Mouse (Mus musculus): ENCODE results near the gene Gadd45g. TPM values are rescaled to one million over a fixed set of nuclear protein-coding genes. Genes with fewer than 3 reads are reported as not detected.
"Not testable (repeated sequence)": the region's sequence is repeated elsewhere in the genome, so short reads cannot be mapped to it uniquely, and the experiment has no call there.

The Gadd45g gene
- total RNA-seq, 2 experiments from 2014 or later, result 16.4 to 19.1 TPM

DNA sequence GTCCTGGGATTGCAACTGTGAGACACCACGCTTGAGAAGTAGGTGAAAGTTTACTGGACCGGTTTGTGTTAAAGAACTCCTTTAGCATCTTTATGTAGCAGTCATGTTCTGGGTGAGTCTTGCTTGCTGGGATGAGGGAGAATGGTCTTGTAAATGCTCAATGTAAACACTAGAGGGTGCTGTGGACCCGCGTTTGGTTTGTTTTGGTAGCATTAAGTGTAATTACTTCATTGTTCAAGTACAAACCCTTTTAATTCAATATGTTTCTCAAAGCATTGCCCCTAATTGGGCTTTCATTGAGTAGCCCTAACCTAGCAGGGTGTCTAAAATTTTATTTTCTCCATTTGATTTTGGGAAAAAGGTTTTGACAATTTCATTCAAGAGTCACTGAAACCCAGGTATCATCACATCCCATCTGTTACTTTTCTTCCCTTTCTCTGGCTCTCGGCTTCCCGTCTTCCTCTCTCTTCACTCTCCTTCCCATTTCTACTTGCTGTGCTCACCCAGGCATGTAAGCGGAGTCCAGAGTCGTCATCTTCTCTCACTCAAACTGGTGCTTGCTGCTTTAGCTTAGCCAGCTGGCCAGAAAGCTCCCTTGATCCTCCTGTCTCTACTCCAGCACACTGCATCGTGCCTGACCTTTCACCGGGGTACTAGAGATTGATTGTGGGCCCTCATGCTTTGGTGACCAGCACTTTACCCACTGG, 15.6 kb upstream of the Gadd45g start:
- DNase-seq (ENCODE audit: low spot score in 2 of 2), result peak; percentile 34 to 55
- intact Hi-C loops (cut with DNase I), result no loop called here

DNA sequence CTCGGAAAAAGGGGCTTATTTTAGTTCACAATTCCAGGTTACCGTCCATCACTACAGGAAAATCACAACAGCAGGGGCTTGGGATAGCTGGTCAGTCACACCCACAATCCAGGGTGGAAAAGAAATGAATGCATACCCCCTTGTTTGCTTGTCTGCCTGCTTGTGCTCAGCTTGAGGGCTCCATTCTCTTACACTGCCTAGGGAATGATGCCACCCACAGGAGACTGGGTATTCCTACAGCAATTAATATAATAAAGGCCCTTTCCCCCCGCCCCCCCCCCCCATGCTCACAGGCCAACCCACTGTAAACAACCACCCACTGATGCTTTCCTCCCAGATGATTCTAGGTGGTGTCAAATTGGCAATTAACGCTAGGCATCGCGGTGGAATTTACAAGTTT, 14.0 kb upstream of the Gadd45g start:
- intact Hi-C loops (cut with DNase I), result no loop called here
- DNase-seq (ENCODE audit: low spot score in 2 of 2), result no peak

DNA sequence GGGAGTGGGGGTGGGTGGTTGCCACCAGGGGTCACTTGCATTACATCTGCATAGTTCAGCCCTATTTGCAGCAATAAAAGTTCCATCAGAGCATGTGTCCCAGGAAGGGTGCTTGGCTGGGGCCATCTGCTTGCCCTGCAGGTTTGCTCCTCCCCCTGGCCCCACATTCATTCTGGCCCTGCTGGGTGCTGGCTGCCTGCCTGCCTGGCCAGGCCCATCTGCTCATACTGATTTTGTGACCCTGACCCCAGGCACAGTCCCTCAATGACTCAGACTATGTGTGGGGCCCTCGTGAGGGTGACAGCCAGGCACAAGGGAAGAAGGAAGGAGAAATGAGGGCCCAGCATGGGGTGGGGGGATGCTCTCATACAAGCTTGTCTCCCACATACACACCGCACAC, 12.9 kb upstream of the Gadd45g start:
- intact Hi-C loops (cut with DNase I), result no loop called here
- DNase-seq (ENCODE audit: low spot score in 2 of 2), result no peak

DNA sequence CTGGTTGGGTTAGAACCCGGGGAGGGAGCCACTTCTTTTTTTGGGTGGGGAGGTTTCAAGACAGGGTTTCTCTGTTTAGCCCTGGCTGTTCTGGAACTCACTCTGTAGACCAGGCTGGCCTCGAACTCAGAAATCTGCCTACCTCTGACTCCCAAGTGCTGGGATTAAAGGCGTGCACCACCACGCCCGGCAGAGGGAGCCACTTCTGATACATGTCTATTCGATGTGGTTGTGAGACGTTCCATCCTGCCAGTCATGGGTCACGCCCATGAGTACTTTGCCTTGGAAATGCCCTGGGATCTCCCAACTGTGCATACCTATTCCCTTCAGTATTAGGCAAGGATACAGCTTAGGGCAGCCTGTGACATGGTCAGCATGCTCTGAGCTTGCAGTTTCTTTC, 12.5 kb upstream of the Gadd45g start:
- intact Hi-C loops (cut with DNase I); DNase-seq (ENCODE audit: low spot score in 2 of 2): not testable (repeated sequence)

DNA sequence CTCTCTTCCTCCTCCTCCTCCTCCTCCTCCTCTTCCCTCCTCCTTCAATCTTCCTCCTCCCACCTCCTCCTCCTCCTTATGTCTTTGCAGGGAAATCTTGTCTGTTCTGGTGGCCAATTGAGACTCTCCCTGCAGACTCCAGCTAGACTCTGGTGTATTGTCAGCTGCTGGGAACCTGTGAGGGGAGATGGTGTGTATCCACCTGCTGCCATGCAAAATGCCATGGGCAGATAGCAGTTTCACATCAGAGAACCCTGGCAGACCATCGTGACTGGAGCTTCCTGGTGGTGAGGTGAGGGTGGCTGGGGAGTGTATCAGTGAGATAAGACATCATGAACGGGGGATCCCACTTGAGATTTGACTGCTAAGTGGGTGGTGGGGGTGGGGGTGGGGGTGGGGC, 12.0 kb upstream of the Gadd45g start:
- DNase-seq (ENCODE audit: low spot score in 2 of 2), result no peak
- intact Hi-C loops (cut with DNase I), result no loop called here

DNA sequence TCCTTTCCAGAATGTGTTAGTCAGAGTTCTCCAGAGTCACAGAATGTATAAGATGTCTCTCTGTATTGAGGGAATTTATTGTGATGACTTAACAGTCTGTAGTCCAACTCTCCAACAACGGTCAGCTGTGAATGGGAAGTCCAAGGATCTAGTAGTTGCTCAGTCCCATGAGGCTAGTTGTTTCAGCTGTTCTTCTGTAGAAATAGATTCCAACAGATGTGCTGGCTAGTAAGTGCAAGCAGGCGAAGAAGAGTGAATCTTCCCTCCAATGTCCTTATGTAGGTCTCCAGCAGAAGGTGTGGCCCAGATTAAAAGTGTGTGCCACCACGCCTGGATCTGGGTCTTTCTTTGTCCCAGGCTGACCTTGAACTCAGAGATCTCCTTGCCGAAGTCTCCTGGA, 11.3 kb upstream of the Gadd45g start:
- DNase-seq (ENCODE audit: low spot score in 2 of 2), result not testable (repeated sequence)
- intact Hi-C loops (cut with DNase I), result loop anchor here (5.0 kb wide), 1 partner anchor 797 kb away; no protein-coding TSS in a partner anchor

DNA sequence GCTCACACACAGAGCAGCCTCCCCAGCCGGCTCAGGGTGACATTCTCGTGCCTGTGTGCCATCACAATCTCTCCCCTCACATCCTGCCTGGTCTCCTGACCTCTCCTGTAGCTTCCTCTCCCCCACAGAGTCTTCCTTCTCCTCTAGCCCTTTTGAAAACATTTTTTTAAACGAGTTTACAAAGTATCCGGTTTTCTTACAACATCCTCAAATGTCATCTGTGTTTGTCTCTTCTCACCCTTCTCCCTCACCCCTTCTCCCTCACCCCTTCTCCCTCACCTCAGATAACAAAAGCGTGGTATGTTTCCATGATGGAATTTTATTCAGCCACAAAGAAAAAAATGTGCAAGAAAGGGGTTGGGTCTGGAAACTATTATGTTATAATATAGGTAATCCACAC, 9.1 kb upstream of the Gadd45g start:
- DNase-seq (ENCODE audit: low spot score in 2 of 2), result no peak
- intact Hi-C loops (cut with DNase I), result loop anchor here (5.0 kb wide), 1 partner anchor 795 kb away; no protein-coding TSS in a partner anchor

DNA sequence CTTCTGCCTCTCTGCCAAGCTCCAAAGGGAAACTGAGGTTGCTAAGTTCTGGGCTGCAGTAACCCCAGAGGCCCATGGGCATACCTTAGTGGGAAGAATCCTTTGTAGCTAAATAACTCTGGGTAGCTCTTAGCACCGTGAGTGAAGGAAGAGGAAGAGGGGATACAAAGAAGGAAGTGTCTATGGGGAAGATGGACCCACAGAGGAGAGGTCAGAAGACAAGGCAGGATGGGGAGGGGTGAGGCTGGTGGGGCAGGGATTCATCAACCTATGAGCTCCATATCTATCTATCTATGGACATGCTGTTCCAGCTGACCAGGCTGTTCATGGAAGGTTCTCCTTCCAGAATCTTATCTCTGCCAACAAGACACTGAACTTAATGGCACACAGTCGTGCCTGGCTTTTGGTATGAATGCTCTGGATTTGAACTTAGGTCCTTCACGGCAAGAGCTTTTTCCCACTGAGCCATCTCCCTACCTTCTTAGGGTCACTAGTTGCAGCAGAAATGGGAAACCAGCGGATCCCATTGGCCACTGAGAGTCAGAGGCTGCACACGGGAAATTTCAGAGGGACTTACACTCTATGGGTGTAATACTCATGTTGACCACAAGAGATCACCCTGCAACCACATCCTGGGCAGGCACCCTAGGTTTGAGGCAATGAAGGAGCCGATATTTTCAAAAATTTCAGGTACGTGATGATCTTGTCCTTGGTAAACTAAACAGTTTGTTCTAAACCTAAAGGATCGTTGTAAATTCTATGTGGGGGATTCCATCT, 7.0 kb upstream of the Gadd45g start:
- peak; percentile 62 to 67 for DNase-seq (ENCODE audit: low spot score in 2 of 2)
- intact Hi-C loops (cut with DNase I), result loop anchor here (1.0 to 10.0 kb wide), 5 partner anchors 205 to 793 kb away; partner anchors contain the start of gene Diras2

DNA sequence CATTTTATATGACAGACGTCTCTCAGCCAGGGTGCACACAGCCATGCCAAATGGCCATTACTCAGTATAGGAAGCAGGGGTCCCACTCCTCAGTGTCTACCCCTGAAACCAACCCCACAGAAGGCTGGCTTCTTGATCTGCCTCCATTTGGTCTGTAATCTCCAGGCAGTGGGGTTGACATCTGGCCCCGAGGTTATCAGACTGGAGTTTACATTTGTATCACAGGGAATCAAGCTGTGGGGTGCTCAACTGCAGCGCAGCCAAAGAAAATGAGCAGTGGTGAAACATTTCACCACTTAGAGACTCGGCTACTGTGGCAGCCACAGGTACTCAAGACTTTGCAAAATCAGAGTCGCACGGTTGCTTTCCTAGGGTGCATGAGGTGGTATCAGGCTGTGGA, 5.8 kb upstream of the Gadd45g start:
- no peak for DNase-seq (ENCODE audit: low spot score in 2 of 2)
- intact Hi-C loops (cut with DNase I), result loop anchor here (10.0 kb wide), 3 partner anchors 204 to 694 kb away; partner anchors contain the start of gene Diras2

DNA sequence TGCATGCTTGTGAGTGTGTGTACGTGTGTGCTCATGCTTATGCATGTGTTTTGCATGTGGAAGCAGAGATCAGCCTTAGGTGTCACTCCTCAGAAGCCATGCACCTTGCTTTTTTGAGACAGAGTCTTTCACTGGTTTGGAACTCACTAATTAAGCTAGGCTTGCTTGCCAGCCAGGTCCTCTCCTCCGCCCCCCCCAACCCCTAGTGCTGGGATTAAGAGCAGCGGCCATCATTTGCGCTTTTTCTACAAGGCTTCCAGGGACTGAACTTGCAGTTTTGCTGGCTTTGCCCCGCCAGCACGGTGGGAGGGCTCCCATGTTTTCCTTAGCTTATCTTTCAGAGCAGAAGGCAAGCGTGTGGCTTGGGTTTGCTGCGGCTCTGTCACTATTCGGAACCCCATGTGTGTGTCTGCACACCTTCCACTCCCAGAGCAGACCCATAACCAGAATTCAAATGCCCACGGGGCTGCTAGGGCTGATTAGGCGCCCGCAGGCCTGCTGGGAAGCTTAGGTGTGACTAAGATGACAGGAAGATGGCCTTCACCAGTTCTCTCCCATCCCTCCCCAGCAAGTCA, 4.8 kb upstream of the Gadd45g start:
- intact Hi-C loops (cut with DNase I), result loop anchor here (10.0 kb wide), 3 partner anchors 203 to 693 kb away; partner anchors contain the start of gene Diras2

DNA sequence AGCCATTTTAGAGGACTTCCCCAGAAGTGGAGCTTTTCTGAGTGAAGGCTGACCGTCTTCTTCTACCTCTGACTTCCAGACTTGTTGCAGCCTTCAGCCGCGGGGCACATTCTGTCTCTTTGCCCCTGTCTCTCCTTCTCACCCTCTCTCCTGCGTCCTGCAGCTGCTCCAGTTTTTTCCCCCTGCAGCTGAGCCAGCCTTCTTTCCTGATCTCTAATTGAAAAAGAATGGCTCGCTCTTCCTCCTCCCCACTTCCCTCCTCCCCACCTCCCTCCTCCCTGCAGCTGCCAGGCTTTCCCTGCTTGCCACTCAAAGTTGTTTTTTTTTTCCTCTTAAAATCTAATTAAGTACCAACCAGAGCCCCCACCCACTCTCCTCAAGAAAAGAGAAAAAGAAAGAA, 4.3 kb upstream of the Gadd45g start:
- no peak for DNase-seq (ENCODE audit: low spot score in 2 of 2)
- intact Hi-C loops (cut with DNase I), result loop anchor here (10.0 kb wide), 3 partner anchors 203 to 693 kb away; partner anchors contain the start of gene Diras2

More for the DNA sequence above, 4.8 kb upstream of the Gadd45g start:
- no peak for DNase-seq (ENCODE audit: low spot score in 2 of 2)

DNA sequence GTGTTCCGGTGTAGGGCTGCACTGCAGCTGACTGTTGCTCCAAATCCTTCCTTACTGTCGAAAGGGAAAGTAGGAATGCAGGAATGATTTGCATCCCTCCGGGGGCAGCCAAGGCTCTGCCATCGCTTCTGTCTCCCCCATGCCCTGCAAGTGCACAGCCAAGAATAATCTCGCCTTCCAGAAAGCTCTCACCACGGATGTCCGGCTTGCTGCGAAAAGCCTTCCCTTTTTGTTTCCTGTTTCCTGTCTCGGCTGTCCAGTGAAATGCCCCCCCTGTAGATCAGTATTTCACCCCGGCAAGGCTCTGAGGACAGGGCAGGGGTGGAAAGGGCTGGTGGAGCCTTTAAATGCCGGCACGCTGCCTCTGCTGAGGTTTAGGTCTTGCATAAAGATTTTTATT, 3.7 kb upstream of the Gadd45g start:
- intact Hi-C loops (cut with DNase I), result loop anchor here (10.0 kb wide), 3 partner anchors 202 to 692 kb away; partner anchors contain the start of gene Diras2

DNA sequence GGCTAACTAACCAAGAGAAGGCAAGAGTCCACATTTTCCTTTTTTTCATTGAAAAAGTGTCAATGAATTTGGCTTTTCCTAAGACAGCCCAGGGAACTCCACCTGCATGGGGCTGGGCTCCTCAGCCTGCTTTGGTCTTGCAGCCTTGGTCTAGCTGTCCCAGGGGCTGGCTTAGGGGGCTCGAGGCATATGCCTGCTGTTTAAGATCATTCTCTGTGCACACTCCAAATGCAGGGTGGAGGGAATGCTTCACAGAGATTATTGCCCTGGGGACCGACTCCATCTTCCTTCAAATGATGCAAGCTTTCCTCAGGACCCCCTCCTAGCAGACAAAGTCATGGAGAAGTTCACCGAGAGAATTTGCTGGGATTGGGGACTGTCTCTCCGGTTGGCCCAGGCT, 3.2 kb upstream of the Gadd45g start:
- intact Hi-C loops (cut with DNase I), result loop anchor here (10.0 kb wide), 3 partner anchors 202 to 692 kb away; partner anchors contain the start of gene Diras2
- no peak for DNase-seq (ENCODE audit: low spot score in 2 of 2)

More for the DNA sequence above, 3.7 kb upstream of the Gadd45g start:
- DNase-seq (ENCODE audit: low spot score in 2 of 2), result no peak

DNA sequence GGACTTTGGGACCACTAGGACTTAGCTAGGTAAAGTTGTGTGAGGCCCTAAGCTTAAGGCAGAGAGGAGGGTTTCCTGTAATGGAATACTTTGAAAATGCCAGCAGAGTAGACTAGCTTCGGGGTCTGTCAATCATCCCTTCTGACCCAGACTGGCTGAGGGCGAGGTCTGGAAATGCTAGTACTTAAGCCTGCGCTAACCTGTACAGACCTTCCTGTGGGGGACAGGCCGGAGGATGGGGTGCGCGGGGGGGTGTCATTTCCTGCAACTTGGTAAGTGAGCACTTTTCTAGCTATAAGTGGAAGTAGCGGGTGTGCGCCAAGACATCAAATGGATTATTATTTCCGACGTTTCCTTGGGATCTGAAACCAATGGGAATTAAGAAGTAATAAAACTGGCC, 2.4 kb upstream of the Gadd45g start:
- intact Hi-C loops (cut with DNase I), result loop anchor here (10.0 kb wide), 3 partner anchors 201 to 691 kb away; partner anchors contain the start of gene Diras2
- DNase-seq (ENCODE audit: low spot score in 2 of 2), result no peak

DNA sequence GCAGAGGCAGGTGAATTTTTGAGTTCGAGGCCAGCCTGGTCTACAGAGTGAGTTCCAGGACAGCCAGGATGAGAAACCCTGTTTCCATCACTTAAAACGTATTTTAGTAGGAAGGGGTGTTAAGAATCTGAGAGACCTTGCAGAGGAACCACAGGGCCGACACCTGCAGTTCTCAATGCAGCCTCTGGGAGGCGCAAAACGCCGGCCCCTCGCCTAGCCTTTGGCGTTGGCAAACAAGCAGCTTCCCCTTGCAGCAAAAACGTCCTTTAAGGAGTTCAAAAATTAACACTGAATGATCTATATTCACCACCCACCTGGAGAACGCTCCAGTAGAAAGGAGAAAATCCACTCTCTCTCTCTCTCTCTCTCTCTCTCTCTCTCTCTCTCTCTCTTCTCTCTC, 1.8 kb upstream of the Gadd45g start:
- DNase-seq (ENCODE audit: low spot score in 2 of 2), result peak; percentile 67 to 78
- intact Hi-C loops (cut with DNase I), result loop anchor here (1.0 to 10.0 kb wide), 7 partner anchors 88 to 690 kb away; partner anchors contain the start of gene Diras2

DNA sequence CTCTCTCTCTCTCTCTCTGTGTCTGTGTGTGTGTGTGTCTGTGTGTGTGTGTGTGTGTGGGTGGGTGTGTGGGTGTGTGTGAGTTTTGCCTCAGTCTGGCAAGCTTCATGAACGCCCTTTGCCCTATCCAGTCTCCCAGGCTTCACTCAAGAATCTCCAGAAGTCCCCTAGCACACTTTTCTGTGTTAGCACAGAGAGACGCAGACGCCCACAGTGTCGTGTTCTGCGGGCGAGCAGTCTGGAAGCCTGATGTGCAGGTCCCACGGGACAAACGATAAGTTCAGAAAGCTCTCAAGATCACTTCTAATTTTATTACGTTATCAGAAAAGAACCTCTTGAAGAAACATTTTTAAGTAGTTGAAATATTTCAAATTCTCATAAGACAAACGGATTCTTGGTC, 1.4 kb upstream of the Gadd45g start:
- intact Hi-C loops (cut with DNase I), result loop anchor here (1.0 to 10.0 kb wide), 7 partner anchors 87 to 690 kb away; partner anchors contain the start of gene Diras2
- DNase-seq (ENCODE audit: low spot score in 2 of 2), result peak; percentile 28 to 32

DNA sequence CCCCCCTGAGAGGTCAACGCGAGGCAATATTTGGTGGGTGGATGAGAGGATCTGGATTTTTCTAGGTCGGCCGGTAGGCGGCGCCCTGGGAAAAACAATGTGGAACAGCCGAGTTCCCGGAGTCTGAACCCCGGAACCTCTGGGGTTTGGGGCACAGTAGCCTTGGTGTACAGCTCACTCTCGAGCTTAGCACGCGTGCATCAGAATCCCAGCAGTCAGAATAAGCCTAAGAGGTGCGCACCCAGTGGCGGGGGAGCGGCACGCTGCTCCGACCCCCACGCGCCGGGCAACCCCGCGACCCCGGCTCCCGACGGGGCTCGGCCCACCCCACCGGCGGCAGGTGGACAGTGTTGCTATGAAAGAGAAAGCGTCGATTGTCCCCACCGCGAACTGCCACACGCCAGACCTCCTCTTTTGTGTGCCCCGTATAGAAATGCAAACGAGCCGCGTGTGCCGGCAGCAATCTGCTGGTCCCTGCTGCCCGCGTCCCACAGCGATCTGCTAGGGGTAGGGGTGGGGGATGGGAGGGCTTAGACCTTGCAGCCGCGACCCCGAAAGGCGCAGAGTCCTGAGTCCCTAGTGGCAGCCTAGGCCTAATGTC, 787 bp upstream of the Gadd45g start:
- intact Hi-C loops (cut with DNase I), result loop anchor here (1.0 to 10.0 kb wide), 7 partner anchors 87 to 689 kb away; partner anchors contain the start of gene Diras2
- DNase-seq (ENCODE audit: low spot score in 2 of 2), result peak; percentile 69 to 76

DNA sequence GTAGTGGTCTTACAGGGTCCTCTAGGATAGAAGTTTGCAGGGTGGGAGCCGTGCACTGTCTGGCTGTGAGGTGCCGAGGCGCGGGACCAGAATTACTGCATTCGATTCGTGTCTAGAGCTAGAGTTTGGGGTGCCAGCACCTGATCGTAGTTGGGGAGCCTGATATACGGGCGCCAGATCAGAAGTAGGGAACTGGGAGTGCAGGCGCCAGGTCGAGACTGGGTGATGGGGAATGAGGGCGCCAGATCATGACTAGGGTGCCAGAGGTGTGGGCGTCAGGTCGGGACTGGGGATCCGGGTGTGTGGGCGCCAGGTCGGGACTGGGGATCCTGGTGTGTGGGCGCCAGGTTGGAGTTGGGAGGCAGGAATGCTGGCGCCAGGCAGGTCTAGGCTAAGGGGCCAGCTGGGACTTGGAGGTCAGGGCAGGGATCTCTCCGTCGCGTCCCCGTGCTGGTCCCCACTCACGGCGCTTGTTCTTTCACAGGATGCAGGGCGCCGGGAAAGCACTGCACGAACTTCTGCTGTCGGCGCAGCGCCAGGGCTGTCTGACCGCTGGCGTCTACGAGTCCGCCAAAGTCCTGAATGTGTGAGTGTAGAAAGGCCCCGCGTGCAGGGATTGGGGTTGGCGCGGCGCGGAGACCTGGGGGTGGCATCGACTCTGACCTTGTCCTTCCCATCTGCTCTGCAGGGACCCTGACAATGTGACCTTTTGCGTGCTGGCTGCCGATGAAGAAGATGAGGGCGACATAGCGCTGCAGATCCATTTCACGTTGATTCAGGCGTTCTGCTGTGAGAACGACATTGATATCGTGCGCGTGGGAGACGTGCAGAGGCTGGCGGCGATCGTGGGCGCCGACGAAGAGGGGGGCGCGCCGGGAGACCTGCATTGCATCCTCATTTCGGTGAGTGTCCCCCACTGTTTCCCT, 653 bp downstream of the Gadd45g start:
- intact Hi-C loops (cut with DNase I), result loop anchor here (5.0 to 10.0 kb wide), 6 partner anchors 85 to 688 kb away; partner anchors contain the start of gene Diras2
- peak; percentile 67 to 73 for DNase-seq (ENCODE audit: low spot score in 2 of 2)
